Mouse (Mus musculus) skeletal muscle tissue, adult 2 months (tissue): ENCODE data around the gene Cd200r4.

Experiments used
- DNase-seq: peaks from one replicate; pipeline ENCODE4 v3.0.0-alpha.2; 2012; ENCODE audit warnings: low read depth, low spot score

Gene Cd200r4

DNA sequence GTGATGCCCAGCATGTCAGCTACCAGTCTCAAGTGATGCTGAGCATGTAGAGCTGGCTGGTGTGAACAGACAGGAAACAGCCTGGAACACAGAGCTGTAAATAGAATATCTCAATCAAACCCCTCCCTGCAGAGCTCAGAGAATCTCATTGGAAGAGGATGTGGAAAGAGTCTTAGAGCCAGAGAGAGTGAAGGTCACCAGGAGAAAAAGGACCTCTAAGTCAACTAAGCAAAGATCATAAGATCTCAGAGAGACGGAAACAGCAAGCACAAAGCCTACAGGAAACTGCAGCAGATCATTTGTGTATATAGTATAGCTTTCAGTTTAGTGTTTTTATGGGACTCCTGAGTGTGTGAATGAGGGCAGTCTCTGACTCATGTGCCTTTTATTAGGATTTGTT lies 63.6 kb downstream of the Cd200r4 start:
- no peak for DNase-seq

DNA sequence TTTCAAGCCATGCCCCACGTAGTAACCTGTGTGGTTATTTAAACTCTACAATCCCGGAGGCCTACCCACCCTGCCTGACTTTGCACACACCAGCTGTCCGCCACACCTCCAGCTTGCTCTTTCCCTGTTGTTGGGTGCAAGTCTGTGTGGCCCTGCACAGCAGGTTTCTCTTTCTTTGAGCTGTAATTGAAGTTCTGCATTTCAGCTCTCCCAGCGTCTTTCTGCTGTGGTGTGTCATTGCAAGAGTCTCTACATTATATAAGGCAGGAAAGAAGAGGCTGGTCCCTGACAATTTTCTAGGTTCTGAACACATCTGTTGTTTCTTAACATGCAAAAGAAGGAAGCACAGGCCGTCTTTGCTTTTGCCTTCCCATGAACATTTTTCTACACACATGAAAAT lies 65.1 kb downstream of the Cd200r4 start:
- DNase-seq, result no peak

DNA sequence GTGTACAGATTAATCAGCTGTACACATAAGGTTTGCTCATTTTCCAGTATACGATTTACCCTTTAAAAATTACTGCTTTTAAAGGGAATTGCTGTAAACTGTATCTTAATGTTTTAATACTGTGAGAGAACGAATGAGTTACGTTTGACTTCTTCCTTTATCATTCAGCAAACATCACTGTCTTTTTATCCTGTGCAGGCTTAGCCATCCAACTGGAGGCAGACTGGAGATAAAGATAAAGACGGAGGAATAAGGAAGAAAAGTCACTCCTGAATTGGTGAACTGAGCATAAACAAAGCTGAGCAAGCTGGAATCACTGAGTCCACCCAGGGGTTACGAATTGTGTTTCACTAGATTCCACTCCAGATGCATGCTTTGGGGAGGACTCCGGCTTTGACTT lies 66.1 kb downstream of the Cd200r4 start:
- no peak for DNase-seq
